Mouse (Mus musculus) midbrain, embryonic 16.5 days (tissue): ENCODE measurements around the gene Sema5a. TPM values are rescaled to one million over a fixed set of nuclear protein-coding genes. Genes with fewer than 3 reads are reported as not detected.
A peak's percentile ranks its signal among the peaks of the same experiment; 100 is the strongest.

Source experiments
- ATAC-seq: fragments of 200-750 bp; cut with Nextera tagmentation; 2 replicates; pipeline ENCODE4 v1.8.0; 2017; ENCODE audit warnings: moderate TSS enrichment
- H3K27ac ChIP-seq: fragments of 300-500 bp; sonication (generic); 2 replicates; pipeline ENCODE4 v1.5.1; 2014; ENCODE audit warnings: mild to moderate bottlenecking, low read length, mixed read lengths
- H3K27me3 ChIP-seq: fragments of 300-500 bp; sonication (generic); 2 replicates; pipeline ENCODE4 v1.6.1; 2014; ENCODE audit warnings: low read depth, low read length, mixed read lengths; ENCODE audit not compliant: control insufficient read depth, insufficient read depth
- H3K36me3 ChIP-seq: fragments of 300-500 bp; sonication (generic); 2 replicates; pipeline ENCODE4 v1.6.1; 2014; ENCODE audit warnings: mild to moderate bottlenecking, low read length, moderate library complexity, mixed read lengths; ENCODE audit not compliant: control insufficient read depth, insufficient read depth
- H3K4me1 ChIP-seq: fragments of 300-500 bp; sonication (generic); 2 replicates; pipeline ENCODE4 v1.6.1; 2014; ENCODE audit warnings: mild to moderate bottlenecking, low read length, mixed read lengths; ENCODE audit not compliant: control insufficient read depth, insufficient read depth
- H3K4me2 ChIP-seq: fragments of 300-500 bp; sonication (generic); 2 replicates; pipeline ENCODE4 v1.6.1; 2014; ENCODE audit warnings: mild to moderate bottlenecking, low read length, mixed read lengths
- H3K4me3 ChIP-seq: fragments of 300-500 bp; sonication (generic); 2 replicates; pipeline ENCODE4 v1.5.1; 2014; ENCODE audit warnings: low read depth, mild to moderate bottlenecking, low read length, moderate library complexity, mixed read lengths
- H3K9ac ChIP-seq: fragments of 300-500 bp; sonication (generic); 2 replicates; pipeline ENCODE4 v1.6.1; 2014; ENCODE audit warnings: low read depth, low read length, mixed read lengths
- H3K9me3 ChIP-seq: fragments of 300-500 bp; sonication (generic); replicated peaks from 2 replicates; pipeline ENCODE4 v1.6.1; 2014; ENCODE audit warnings: mild to moderate bottlenecking, low read length, mixed read lengths; ENCODE audit not compliant: control insufficient read depth, poor library complexity, severe bottlenecking
- WGBS: fragments of 180-500 bp; shearing (Covaris S2); extraction: QIAGEN DNeasy Blood & Tissue Kit; methylation state at CpG from one replicate; pipeline ENCODE4 v1.1.7; 2014; 5-methylcytosine and 5-hydroxymethylcytosine counted together
- polyA plus RNA-seq: library from polyadenylated mRNA; unstranded; fragments of >200 nt; fragmentation: Nextera tagmentation; extraction: Ambion mirVana; gene quantifications from 2 replicates; pipeline ENCODE4 v1.2.1, GENCODE M21; 2015

Sema5a gene
- polyA plus RNA-seq, 1 experiment from 2014 or later: 7.1 TPM

DNA sequence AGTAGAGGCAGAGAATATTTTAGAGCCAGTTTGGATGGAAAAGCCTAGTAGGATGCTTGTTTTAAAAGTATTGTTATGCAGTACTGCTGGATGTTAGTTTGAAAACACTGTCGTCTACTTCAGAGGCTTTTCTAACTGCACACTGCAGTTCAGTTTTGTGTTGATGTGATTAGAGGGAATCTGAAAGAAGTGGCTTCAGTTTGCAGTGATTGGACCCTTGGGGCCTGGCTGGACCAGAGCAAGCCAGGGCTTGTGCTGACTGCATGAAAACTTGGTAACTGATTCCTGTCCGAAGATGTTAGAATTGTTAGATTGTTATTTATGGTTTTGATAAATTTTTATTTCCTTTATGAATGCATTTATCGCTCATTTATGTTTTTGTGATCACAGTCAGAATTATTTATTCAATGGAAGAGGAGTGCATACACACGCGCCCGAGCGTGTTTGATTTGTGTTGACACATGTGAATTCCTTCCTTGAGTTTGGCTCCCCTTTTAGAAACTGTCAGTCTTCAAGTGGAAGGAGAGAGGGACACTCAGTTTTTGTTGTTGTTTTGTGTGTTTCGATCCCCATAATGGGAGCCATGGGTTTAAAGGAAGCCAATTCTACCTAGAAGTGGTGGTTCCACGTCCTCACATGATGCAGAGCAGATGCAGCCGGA lies 85.2 kb downstream of the Sema5a start:
- Histone ChIP-seq H3K4me3 (no peak overlapping the region), H3K27me3 (no peaks in the 10 kb centered on the region), H3K4me1 (peaks cover 14% of the 10 kb centered on the region), H3K36me3 (no peaks in the 10 kb centered on the region), H3K9me3 (no peaks in the 10 kb centered on the region), H3K4me2 (no peak overlapping the region), H3K9ac (no peak overlapping the region), H3K27ac (no peak overlapping the region; the same call in 1 of the 2 replicates)
- whole genome bisulfite sequencing: 70% methylated on average over 10 of the region's 10 CpGs
- no peak for ATAC-seq

- WGBS: 41% methylated on average over 8 of the region's 8 CpGs
- H3K27ac ChIP-seq: no peak overlapping the region; the same call in 1 of the 2 replicates
- peak; percentile 41; the same call in 1 of the 2 replicates for ATAC-seq
- no peak overlapping the region for H3K4me2 ChIP-seq
- no peaks in the 10 kb centered on the region for H3K9me3 ChIP-seq
- H3K36me3 ChIP-seq: no peaks in the 10 kb centered on the region
- peaks cover 14% of the 10 kb centered on the region for H3K4me1 ChIP-seq
- H3K9ac ChIP-seq: no peak overlapping the region
- H3K27me3 ChIP-seq: no peaks in the 10 kb centered on the region
- H3K4me3 ChIP-seq: no peak overlapping the region
Measured at GRCm38 (mm10) chr15:32330427-32330826, 85.8 kb downstream of the Sema5a start.

- ATAC-seq: no peak
- H3K9me3 ChIP-seq: no peaks in the 10 kb centered on the region
- H3K27ac ChIP-seq: no peak overlapping the region; the same call in 1 of the 2 replicates
- no peak overlapping the region for H3K9ac ChIP-seq
- H3K27me3 ChIP-seq: no peaks in the 10 kb centered on the region
- H3K4me3 ChIP-seq: no peak overlapping the region
- H3K36me3 ChIP-seq: no peaks in the 10 kb centered on the region
- H3K4me2 ChIP-seq: no peak overlapping the region
- WGBS: 28% methylated on average over 2 of the region's 2 CpGs
- peaks cover 14% of the 10 kb centered on the region for H3K4me1 ChIP-seq
Measured at GRCm38 (mm10) chr15:32331037-32331436, 86.4 kb downstream of the Sema5a start.

- 84% methylated on average over 2 of the region's 2 CpGs for WGBS
- no peak overlapping the region for H3K27ac ChIP-seq
- H3K9ac ChIP-seq: no peak overlapping the region
- no peaks in the 10 kb centered on the region for H3K27me3 ChIP-seq
- no peaks in the 10 kb centered on the region for H3K9me3 ChIP-seq
- H3K4me3 ChIP-seq: no peak overlapping the region
- no peaks in the 10 kb centered on the region for H3K36me3 ChIP-seq
- peaks cover 14% of the 10 kb centered on the region for H3K4me1 ChIP-seq
- H3K4me2 ChIP-seq: no peak overlapping the region
- ATAC-seq: no peak
Measured at GRCm38 (mm10) chr15:32333456-32333855, 88.8 kb downstream of the Sema5a start.

GRCm38 (mm10) chr15:32337810-32338209 lies 93.2 kb downstream of the Sema5a start:
- Histone ChIP-seq H3K27me3 (no peaks in the 10 kb centered on the region), H3K27ac (no peak overlapping the region), H3K4me3 (no peak overlapping the region), H3K9ac (no peak overlapping the region), H3K4me2 (no peak overlapping the region), H3K9me3 (no peaks in the 10 kb centered on the region), H3K4me1 (no peaks in the 10 kb centered on the region), H3K36me3 (no peaks in the 10 kb centered on the region)
- no peak for ATAC-seq
- WGBS: 95% methylated on average over 3 of the region's 3 CpGs

GRCm38 (mm10) chr15:32338721-32339290 lies 94.2 kb downstream of the Sema5a start:
- Histone ChIP-seq H3K36me3 (no peaks in the 10 kb centered on the region), H3K9ac (no peak overlapping the region), H3K27ac (no peak overlapping the region), H3K27me3 (no peaks in the 10 kb centered on the region), H3K9me3 (no peaks in the 10 kb centered on the region), H3K4me3 (no peak overlapping the region), H3K4me1 (no peaks in the 10 kb centered on the region), H3K4me2 (no peak overlapping the region)
- 46% methylated on average over 3 of the region's 3 CpGs for WGBS
- ATAC-seq: no peak

- ATAC-seq: no peak
- WGBS: 50% methylated on average over 5 of the region's 5 CpGs
- H3K36me3 ChIP-seq: no peaks in the 10 kb centered on the region
- no peaks in the 10 kb centered on the region for H3K27me3 ChIP-seq
- H3K4me1 ChIP-seq: no peaks in the 10 kb centered on the region
- no peak overlapping the region for H3K4me3 ChIP-seq
- H3K9ac ChIP-seq: no peak overlapping the region
- no peak overlapping the region for H3K27ac ChIP-seq
- H3K4me2 ChIP-seq: no peak overlapping the region
- H3K9me3 ChIP-seq: no peaks in the 10 kb centered on the region
Measured at GRCm38 (mm10) chr15:32339426-32339825, 94.8 kb downstream of the Sema5a start.

DNA sequence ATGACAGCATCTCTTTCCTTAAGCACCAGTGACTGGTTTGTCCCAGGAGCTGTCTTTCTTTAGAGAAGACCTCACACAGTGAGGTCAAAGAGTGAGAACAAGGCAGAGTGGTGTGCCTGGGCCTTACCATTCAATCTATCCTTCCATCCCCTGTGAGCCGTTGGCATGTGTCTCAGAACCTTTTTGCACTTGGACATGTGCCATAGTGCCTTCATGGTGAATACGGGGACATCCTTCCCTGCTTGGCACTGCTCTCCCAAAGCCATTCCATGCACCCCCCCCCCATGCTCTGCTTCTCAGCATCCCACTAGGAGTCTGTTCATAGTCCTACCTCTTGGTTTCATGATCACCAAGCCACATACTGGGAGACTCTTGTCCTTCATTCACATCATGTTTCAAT lies 96.8 kb downstream of the Sema5a start:
- no peak overlapping the region for H3K4me2 ChIP-seq
- ATAC-seq: no peak
- H3K4me3 ChIP-seq: no peak overlapping the region
- H3K4me1 ChIP-seq: no peaks in the 10 kb centered on the region
- no peaks in the 10 kb centered on the region for H3K9me3 ChIP-seq
- H3K27ac ChIP-seq: no peak overlapping the region
- no peaks in the 10 kb centered on the region for H3K36me3 ChIP-seq
- WGBS: 59% methylated on average over 2 of the region's 2 CpGs
- H3K27me3 ChIP-seq: no peaks in the 10 kb centered on the region
- no peak overlapping the region for H3K9ac ChIP-seq

GRCm38 (mm10) chr15:32343544-32343943 lies 98.9 kb downstream of the Sema5a start:
- no peak overlapping the region for H3K4me2 ChIP-seq
- H3K9ac ChIP-seq: no peak overlapping the region
- H3K9me3 ChIP-seq: no peaks in the 10 kb centered on the region
- H3K4me3 ChIP-seq: no peak overlapping the region
- no peak for ATAC-seq
- H3K27me3 ChIP-seq: no peaks in the 10 kb centered on the region
- no peak overlapping the region for H3K27ac ChIP-seq
- no peaks in the 10 kb centered on the region for H3K36me3 ChIP-seq
- H3K4me1 ChIP-seq: no peaks in the 10 kb centered on the region
- WGBS: 94% methylated on average over 5 of the region's 5 CpGs
